Mouse (Mus musculus): ENCODE measurements around the gene Ch25h. TPM values are rescaled to one million over a fixed set of nuclear protein-coding genes. Genes with fewer than 3 reads are reported as not detected.
A peak's percentile ranks its signal among the peaks of the same experiment; 100 is the strongest.

Gene Ch25h
- total RNA-seq, 1 experiment from 2014 or later, result 0.35 TPM

GRCm38 (mm10) chr19:34483547-34483946 is 8.6 kb upstream of the Ch25h start:
- peak in 1 of 2 experiments; percentile 51; a peak in 1 of 4 replicates for ATAC-seq (replicated peaks in 1 of 2; ENCODE audit: insufficient read depth in 1 of 2, low FRiP score in 2 of 2, low TSS enrichment in 1 of 2, low read depth in 1 of 2, poor library complexity in 2 of 2, severe bottlenecking in 2 of 2)

GRCm38 (mm10) chr19:34474228-34474990 is 555 bp downstream of the Ch25h start:
- peak; percentile 64 to 76 for ATAC-seq (replicated peaks in 1 of 2; ENCODE audit: insufficient read depth in 1 of 2, low FRiP score in 2 of 2, low TSS enrichment in 1 of 2, low read depth in 1 of 2, poor library complexity in 2 of 2, severe bottlenecking in 2 of 2)

GRCm38 (mm10) chr19:34471703-34472102 is 3.3 kb downstream of the Ch25h start:
- ATAC-seq (replicated peaks in 1 of 2; ENCODE audit: insufficient read depth in 1 of 2, low FRiP score in 2 of 2, low TSS enrichment in 1 of 2, low read depth in 1 of 2, poor library complexity in 2 of 2, severe bottlenecking in 2 of 2), result no peak

DNA sequence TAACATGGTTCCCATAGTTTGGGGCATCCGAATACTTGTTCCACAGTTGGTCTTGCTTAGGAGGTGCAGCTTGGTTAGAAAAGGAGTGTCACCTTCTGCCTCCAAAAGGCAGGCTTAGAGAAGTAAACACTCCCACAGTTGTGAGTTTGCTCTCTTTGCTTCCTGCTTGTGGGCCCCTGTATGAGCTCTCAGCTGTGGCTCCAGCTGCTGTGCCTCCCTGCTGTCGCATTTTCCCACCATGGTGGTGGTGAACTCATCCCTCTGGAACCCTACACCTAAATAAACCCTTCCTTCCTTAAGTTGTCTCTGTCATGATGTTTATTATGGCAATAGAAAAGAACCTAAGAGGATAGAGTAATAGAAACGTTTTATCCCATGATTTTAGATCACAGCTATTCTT is 6.2 kb downstream of the Ch25h start:
- ATAC-seq (replicated peaks in 1 of 2; ENCODE audit: insufficient read depth in 1 of 2, low FRiP score in 2 of 2, low TSS enrichment in 1 of 2, low read depth in 1 of 2, poor library complexity in 2 of 2, severe bottlenecking in 2 of 2), result no peak

DNA sequence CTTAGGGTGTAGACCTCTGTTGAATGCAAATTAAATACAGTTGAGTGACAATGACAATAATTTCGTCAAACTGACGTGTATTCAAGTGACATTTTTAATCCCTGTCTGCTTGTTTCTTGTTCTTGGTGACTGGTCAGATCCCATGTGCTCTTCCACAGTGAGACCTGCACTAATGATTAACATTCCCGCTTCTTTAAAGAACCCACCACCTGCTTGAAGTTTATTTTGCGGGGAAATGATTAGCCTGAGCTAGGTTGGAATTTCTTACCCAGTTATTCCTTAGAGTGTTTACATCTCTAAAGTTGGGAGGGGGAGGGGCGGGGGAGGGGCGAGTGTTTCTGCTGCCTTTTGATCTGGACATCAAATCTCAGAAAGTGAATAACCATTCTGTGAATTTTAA is 6.7 kb downstream of the Ch25h start:
- no peak for ATAC-seq (replicated peaks in 1 of 2; ENCODE audit: insufficient read depth in 1 of 2, low FRiP score in 2 of 2, low TSS enrichment in 1 of 2, low read depth in 1 of 2, poor library complexity in 2 of 2, severe bottlenecking in 2 of 2)

GRCm38 (mm10) chr19:34464453-34464852 is 10.5 kb downstream of the Ch25h start:
- ATAC-seq (replicated peaks in 1 of 2; ENCODE audit: insufficient read depth in 1 of 2, low FRiP score in 2 of 2, low TSS enrichment in 1 of 2, low read depth in 1 of 2, poor library complexity in 2 of 2, severe bottlenecking in 2 of 2), result no peak

- ATAC-seq (replicated peaks in 1 of 2; ENCODE audit: insufficient read depth in 1 of 2, low FRiP score in 2 of 2, low TSS enrichment in 1 of 2, low read depth in 1 of 2, poor library complexity in 2 of 2, severe bottlenecking in 2 of 2), result no peak
Observed at GRCm38 (mm10) chr19:34461451-34462019, 13.4 kb downstream of the Ch25h start.

DNA sequence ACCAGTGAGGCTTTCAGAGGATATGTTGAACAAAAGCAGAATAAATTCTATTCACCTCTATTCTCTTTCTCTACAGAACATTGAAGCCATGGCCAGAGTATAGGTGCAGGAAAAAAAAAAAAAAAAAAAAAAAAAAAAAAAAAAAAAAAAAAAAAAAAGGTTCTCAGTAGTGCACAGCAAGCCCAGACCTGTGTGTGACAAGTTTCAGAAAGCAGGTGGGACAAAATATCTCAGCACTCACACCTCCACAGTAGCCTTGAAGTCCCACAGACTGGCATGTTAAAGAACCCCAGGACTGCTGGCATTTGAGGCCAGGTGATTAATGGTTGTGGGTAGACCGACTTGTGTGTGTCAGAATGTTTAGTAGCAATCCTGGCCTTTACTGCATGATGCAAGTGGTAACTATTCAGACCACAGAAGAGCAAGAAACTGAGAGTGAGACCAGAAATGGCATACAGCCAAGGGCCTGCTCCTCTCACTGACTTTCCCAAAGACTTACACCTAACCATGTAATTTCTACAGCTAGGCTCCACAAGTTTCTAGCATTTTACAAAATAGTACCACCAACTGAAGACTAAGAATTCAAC is 24.1 kb downstream of the Ch25h start:
- peak in 1 of 2 experiments; percentile 49; a peak in 1 of 4 replicates for ATAC-seq (replicated peaks in 1 of 2; ENCODE audit: insufficient read depth in 1 of 2, low FRiP score in 2 of 2, low TSS enrichment in 1 of 2, low read depth in 1 of 2, poor library complexity in 2 of 2, severe bottlenecking in 2 of 2)

DNA sequence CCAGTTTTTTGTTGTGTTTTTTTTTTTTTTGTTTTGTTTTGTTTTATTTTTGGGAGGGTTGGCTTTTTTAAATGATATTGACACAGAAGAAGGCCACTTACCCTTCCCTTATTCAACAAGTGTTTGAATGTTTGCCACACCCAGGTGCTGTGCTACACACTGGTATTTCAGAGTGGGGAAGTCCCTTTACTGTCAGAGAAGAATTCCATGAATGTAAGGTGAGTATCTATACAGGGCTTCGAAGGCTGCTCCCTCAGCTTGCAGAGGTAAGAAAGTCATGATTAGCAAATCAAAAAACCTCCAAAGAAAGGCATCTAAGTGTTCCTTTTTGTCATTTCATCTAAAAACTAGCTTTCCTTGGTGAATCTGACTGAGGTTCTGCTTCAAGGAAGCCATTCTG is 26.1 kb downstream of the Ch25h start:
- no peak for ATAC-seq (replicated peaks in 1 of 2; ENCODE audit: insufficient read depth in 1 of 2, low FRiP score in 2 of 2, low TSS enrichment in 1 of 2, low read depth in 1 of 2, poor library complexity in 2 of 2, severe bottlenecking in 2 of 2)

DNA sequence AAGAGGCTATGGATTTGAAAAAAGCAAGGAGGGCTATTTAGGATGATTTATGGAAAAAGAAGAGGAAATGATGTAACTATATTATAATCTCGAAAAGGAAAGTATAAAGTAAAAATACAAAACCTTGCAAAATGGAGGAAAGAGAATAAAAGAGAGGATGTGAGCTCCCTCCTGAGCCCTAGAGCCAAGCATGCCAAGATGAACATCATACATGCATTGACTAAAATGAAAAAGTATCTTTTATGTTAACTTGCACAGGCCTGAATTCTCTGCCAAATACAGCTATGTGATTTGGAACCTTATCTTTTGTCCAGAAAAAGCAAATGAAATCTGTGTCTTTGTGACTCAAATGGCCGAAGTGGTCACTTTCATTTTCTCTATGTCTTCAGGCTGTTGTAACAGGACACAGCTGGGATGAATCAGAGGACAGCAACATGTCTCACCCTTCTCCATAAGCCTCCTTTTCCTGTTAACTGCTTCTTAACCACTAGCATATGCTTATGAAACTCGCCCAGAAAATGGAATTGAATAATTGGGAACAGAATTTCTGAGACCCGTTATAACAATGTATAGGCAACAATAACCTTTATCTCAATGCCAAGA is 29.5 kb downstream of the Ch25h start:
- ATAC-seq (replicated peaks in 1 of 2; ENCODE audit: insufficient read depth in 1 of 2, low FRiP score in 2 of 2, low TSS enrichment in 1 of 2, low read depth in 1 of 2, poor library complexity in 2 of 2, severe bottlenecking in 2 of 2), result no peak

- no peak for ATAC-seq (replicated peaks in 1 of 2; ENCODE audit: insufficient read depth in 1 of 2, low FRiP score in 2 of 2, low TSS enrichment in 1 of 2, low read depth in 1 of 2, poor library complexity in 2 of 2, severe bottlenecking in 2 of 2)
Observed at GRCm38 (mm10) chr19:34444785-34445184, 30.2 kb downstream of the Ch25h start.

GRCm38 (mm10) chr19:34441979-34442378 is 33.0 kb downstream of the Ch25h start:
- ATAC-seq (replicated peaks in 1 of 2; ENCODE audit: insufficient read depth in 1 of 2, low FRiP score in 2 of 2, low TSS enrichment in 1 of 2, low read depth in 1 of 2, poor library complexity in 2 of 2, severe bottlenecking in 2 of 2), result peak; percentile 82 to 87

- no peak for ATAC-seq (replicated peaks in 1 of 2; ENCODE audit: insufficient read depth in 1 of 2, low FRiP score in 2 of 2, low TSS enrichment in 1 of 2, low read depth in 1 of 2, poor library complexity in 2 of 2, severe bottlenecking in 2 of 2)
Observed at GRCm38 (mm10) chr19:34435197-34435611, 39.8 kb downstream of the Ch25h start.

DNA sequence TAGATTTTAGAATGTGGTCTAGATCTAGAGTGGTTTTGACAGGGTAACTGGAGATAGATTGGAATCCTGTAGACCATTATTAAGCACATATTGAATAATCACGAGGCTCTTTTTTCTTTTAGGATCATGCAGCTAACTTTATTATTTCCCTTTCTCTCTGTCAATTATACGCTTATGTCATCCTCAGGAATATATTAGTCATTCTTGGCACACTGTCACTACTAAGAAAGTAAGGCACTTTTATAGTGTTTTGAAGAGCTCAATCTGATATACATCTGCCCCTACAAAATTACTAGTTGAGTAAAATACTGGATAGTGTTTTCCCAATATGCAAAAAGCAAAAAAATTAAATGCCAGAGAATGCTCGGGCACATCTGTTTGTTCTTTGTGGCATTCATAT is 43.6 kb downstream of the Ch25h start:
- ATAC-seq (replicated peaks in 1 of 2; ENCODE audit: insufficient read depth in 1 of 2, low FRiP score in 2 of 2, low TSS enrichment in 1 of 2, low read depth in 1 of 2, poor library complexity in 2 of 2, severe bottlenecking in 2 of 2), result no peak

DNA sequence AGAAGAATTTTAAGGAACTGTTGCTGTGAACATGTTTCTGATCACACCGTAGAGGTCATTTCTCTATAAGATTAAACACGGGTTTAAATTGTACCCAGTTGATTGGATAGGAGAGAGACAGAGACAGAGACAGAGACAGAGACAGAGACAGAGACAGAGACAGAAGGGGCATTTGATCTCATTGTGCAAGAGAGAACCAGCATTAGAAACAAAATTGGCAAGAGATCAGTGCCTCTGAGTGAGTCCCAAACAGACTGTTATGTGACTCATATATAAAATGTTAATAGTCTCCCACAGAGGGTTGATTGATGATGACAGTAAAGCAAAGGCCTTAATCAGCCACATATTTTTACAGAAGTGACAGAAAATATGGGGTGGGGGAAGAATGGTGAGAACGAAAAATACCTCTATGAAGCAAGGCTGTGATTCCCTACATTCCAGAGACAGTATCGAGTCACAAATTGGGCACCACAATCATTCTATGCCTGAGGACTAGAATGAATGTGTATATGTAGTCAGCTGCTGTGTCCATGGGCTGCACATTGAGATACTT is 51.1 kb downstream of the Ch25h start:
- no peak for ATAC-seq (replicated peaks in 1 of 2; ENCODE audit: insufficient read depth in 1 of 2, low FRiP score in 2 of 2, low TSS enrichment in 1 of 2, low read depth in 1 of 2, poor library complexity in 2 of 2, severe bottlenecking in 2 of 2)

All from hematopoietic stem cell, adult 5-6 weeks (primary cell).